Mouse (Mus musculus) C2C12 (cell line): ENCODE measurements at regions not wholly inside any gene's neighbourhood (a gene's known extent, or its start where the extent isn't known, plus 50 kb on each side); places are given as distances from the start of the nearest gene placed in this dataset.

Source experiments
- H3K27me3 ChIP-seq: one replicate; pipeline ENCODE4 v1.6.1; 2011; ENCODE audit not compliant: control insufficient read depth, insufficient read depth, insufficient read length
- H3K36me3 ChIP-seq: one replicate; pipeline ENCODE4 v1.6.1; 2011; ENCODE audit not compliant: control insufficient read depth, insufficient read depth
- H3K4me3 ChIP-seq: one replicate; pipeline ENCODE4 v1.5.1; 2011; ENCODE audit warnings: mild to moderate bottlenecking, control low read depth; ENCODE audit not compliant: poor library complexity, insufficient read depth, severe bottlenecking
- H3K79me2 ChIP-seq: one replicate; pipeline ENCODE4 v1.6.1; 2011; ENCODE audit not compliant: control insufficient read depth, insufficient read depth
- H3K79me3 ChIP-seq: one replicate; pipeline ENCODE4 v1.6.1; 2011; ENCODE audit warnings: low read depth, control low read depth
- H3ac ChIP-seq: one replicate; pipeline ENCODE3; 2011; ENCODE audit warnings: low read depth; ENCODE audit not compliant: control insufficient read depth, insufficient read length
- CEBPB ChIP-seq: IDR thresholded peaks from one replicate; pipeline ENCODE4 v1.6.1; 2011; ENCODE audit warnings: low read depth, mild to moderate bottlenecking, control low read depth, moderate library complexity
- CTCF ChIP-seq: IDR thresholded peaks from one replicate; pipeline ENCODE4 v1.5.1; 2011; ENCODE audit not compliant: control insufficient read depth, insufficient read depth, insufficient read length
- FOSL1 ChIP-seq: IDR thresholded peaks from one replicate; pipeline ENCODE4 v1.8.0; 2011; ENCODE audit warnings: mild to moderate bottlenecking, low read length; ENCODE audit not compliant: poor library complexity, insufficient read depth, severe bottlenecking
- MAX ChIP-seq: IDR thresholded peaks from one replicate; pipeline ENCODE4 v1.6.1; 2011; ENCODE audit warnings: mild to moderate bottlenecking, control low read depth
- MYOD1 ChIP-seq: IDR thresholded peaks from one replicate; pipeline ENCODE4 v1.6.1; 2011; ENCODE audit warnings: low read depth; ENCODE audit not compliant: control insufficient read depth, insufficient read length
- MYOG ChIP-seq: IDR thresholded peaks from one replicate; pipeline ENCODE4 v1.6.1; 2011; ENCODE audit not compliant: control insufficient read depth, insufficient read length; ENCODE audit errors: extremely low read depth
- USF1 ChIP-seq: IDR thresholded peaks from one replicate; pipeline ENCODE4 v1.6.1; 2011; ENCODE audit warnings: low read depth, mild to moderate bottlenecking, control low read depth, moderate library complexity

DNA sequence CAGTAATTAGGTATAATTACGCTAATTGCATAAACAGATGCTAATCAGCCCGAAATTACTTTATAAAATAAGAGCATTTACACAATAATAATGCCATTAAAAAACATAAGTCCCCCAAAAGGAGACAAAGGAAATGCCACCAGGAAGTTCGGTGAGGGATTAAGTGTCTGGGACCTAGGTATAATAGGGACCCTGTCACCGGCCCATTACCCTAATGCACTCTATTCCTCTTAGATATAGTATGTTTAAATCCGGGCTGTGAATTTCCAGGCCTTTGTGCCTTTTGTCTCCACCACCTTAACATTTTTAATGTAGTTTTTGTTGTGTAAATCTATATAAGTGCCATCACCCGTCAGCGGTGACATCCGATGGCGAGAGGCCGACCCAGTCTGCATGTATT lies 109.0 kb upstream of the Zfhx3 start:
- TF ChIP-seq MYOG: no peak
- TF ChIP-seq CEBPB: no peak
- no peak for TF ChIP-seq MYOD1
- Histone ChIP-seq H3ac (no peak overlapping the region), H3K79me2 (no peaks in the 10 kb centered on the region), H3K4me3 (no peak overlapping the region), H3K36me3 (no peaks in the 10 kb centered on the region), H3K79me3 (no peaks in the 10 kb centered on the region), H3K27me3 (no peaks in the 10 kb centered on the region)

DNA sequence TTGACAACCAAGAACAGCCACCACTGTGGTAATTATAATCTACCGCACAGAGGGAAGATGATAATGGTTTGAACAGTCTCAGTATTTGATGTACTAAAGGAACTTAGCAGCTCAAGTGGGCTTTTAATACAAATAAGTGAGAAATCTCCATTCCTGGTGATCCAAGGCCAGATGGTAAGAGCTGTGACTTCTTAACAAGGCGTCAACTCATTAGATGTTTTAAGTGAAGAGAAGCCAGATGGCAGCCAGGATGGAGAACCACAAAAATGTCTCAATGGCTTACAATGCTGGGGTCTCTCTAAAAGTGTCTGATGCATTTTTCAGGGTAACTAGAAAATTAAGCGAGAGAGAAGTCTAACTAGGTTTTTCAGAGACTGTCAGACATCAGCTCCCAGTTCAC lies 96.3 kb upstream of the Zfhx3 start:
- no peak for TF ChIP-seq MAX
- no peak for TF ChIP-seq FOSL1
- no peak for TF ChIP-seq MYOD1
- no peak for TF ChIP-seq USF1
- TF ChIP-seq CEBPB: no peak
- TF ChIP-seq MYOG: no peak
- no peak for TF ChIP-seq CTCF

DNA sequence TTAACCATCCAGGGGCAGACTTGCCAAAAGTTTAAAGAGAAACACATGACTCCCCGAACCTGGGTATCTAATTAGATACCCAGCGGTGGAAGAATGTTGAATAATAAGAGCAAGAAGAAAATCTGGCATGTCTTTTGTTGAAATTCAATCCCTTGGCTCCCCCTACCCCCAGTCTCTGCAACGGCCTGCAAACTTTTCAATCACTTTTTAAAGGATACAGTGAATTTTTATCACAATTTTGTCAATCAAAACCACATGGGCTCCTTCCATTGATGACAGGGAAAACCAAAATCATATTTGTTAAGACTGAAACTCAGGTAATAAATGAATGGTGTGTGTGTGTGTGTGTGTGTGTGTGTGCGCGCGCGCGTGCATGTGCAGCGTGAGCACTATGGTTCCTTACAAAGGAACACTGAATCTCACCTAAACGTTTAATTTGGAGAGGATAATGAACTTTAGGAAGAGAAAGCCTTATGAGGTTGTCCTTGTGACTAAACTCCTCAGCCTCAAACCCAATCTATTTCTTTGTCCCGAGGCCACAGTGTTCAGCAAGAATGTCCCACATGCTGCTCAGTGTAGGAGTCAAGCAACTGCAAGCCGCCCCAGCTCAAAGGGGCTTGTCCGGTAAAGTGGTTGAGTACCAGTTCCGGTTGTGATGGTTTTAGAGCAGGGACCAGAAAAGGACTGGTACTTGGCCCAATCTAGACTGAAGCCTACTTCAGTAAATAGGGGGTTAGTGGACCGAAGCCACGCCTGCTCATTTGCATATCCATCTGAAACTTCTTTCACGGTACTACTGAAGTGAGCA lies 91.0 kb upstream of the Zfhx3 start:
- TF ChIP-seq MAX (no peak), CEBPB (no peak), MYOD1 (no peak), FOSL1 (no peak), MYOG (no peak), CTCF (no peak), USF1 (no peak)
- Histone ChIP-seq H3K79me2 (no peaks in the 10 kb centered on the region), H3K4me3 (no peak overlapping the region), H3K27me3 (no peaks in the 10 kb centered on the region), H3ac (no peak overlapping the region), H3K36me3 (no peaks in the 10 kb centered on the region), H3K79me3 (no peaks in the 10 kb centered on the region)

More for the DNA sequence above, 96.3 kb upstream of the Zfhx3 start:
- no peaks in the 10 kb centered on the region for H3K79me3 ChIP-seq
- H3K79me2 ChIP-seq: no peaks in the 10 kb centered on the region
- no peaks in the 10 kb centered on the region for H3K27me3 ChIP-seq
- no peaks in the 10 kb centered on the region for H3K36me3 ChIP-seq
- no peak overlapping the region for H3ac ChIP-seq
- H3K4me3 ChIP-seq: no peak overlapping the region

DNA sequence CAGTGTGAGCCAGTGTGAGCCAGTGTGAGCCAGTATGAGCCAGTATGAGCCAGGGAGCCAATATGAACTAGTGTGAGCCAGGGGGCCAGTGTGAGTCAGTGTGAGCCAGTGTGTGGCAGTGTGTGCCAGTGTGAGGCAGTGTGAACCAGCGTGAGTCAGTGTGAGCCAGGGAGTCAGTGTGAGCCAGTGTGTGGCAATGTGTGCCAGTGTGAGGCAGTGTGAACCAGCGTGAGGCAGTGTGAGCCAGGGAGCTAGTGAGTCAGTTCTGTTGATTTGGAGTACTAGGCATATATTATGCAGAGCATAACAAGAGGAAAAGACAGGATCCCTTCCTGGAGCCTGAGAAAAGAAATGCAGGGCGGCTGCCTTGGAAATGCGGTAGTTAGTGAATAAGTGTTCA lies 82.7 kb upstream of the Zfhx3 start:
- Histone ChIP-seq H3K36me3 (no peaks in the 10 kb centered on the region), H3K4me3 (no peak overlapping the region), H3ac (no peak overlapping the region), H3K79me3 (no peaks in the 10 kb centered on the region), H3K27me3 (no peaks in the 10 kb centered on the region), H3K79me2 (no peaks in the 10 kb centered on the region)
- no peak for TF ChIP-seq CEBPB
- no peak for TF ChIP-seq MAX
- TF ChIP-seq FOSL1: no peak
- no peak for TF ChIP-seq MYOG

DNA sequence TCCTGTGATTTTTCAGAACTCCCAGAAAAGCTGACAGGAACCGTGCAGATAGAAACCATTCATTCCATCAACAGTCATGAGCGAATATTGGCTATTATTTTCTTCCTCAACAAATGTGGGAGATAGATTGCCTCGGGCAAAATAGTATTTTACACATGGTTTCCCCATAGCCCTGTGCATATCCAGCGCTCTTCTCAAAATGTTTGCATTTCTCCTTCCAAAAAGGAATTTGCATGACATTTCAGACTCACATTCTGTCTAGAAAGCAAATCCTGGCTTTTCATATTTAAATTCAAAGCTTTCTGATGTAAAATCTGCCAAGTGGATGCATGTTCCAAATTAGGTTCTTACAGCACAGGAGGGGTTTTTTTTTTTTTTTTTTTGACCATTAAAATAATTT lies 82.2 kb upstream of the Zfhx3 start:
- no peak overlapping the region for H3K4me3 ChIP-seq
- no peaks in the 10 kb centered on the region for H3K27me3 ChIP-seq
- TF ChIP-seq USF1: no peak
- TF ChIP-seq FOSL1: no peak
- TF ChIP-seq CEBPB: no peak
- TF ChIP-seq CTCF: no peak
- no peak for TF ChIP-seq MYOG
- no peak for TF ChIP-seq MAX
- no peak for TF ChIP-seq MYOD1
- H3K36me3 ChIP-seq: no peaks in the 10 kb centered on the region
- H3ac ChIP-seq: no peak overlapping the region
- H3K79me3 ChIP-seq: no peaks in the 10 kb centered on the region
- H3K79me2 ChIP-seq: no peaks in the 10 kb centered on the region

DNA sequence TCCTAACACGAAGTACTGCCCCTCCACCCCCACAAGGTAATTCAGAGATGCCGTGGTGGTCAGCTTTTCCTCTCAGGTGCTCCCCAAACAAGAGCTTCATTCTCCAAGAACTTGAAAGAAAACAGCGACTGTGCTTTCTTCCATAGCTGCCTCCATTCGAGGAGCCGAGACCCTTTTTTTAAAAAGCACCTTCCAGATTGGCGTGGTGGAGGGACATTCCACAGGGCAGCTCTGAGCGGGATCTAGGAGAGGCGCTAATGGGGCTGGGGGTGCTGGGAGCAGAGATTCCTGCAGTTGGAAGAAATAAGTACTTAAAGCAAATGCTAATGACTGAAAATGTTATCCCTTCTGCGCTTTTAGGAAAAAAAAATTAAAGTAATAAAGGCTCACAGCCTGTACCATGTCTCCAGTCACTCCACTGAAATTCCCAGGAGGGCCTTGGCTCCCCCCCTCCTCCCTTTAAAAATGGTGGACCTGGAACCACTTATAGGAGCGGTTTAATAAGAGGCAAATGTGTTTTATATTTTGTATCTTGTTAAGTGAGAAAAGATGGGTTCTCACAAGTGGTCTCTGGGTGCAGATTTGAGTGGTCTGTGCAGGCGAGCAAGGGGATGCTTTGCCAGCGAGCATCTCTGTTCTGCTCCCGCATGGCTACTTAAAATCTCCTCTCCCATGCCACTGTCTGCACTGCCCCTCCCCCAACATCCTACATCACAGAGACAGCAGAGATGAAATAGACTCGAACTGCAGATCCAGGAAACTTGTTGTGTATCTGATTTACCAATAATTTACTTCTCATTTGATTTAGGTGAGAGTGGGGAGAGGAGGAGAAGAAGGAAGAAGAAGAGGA lies 77.4 kb upstream of the Zfhx3 start:
- Histone ChIP-seq H3K79me2 (no peaks in the 10 kb centered on the region), H3K36me3 (no peaks in the 10 kb centered on the region), H3K27me3 (no peaks in the 10 kb centered on the region), H3K4me3 (no peak overlapping the region), H3K79me3 (no peaks in the 10 kb centered on the region), H3ac (no peak overlapping the region)
- no peak for TF ChIP-seq MYOG
- no peak for TF ChIP-seq MYOD1
- no peak for TF ChIP-seq CEBPB
- no peak for TF ChIP-seq USF1
- TF ChIP-seq FOSL1: no peak
- TF ChIP-seq CTCF: no peak
- TF ChIP-seq MAX: no peak
